Mouse (Mus musculus) embryonic facial prominence, embryonic 12.5 days (tissue): ENCODE measurements around the gene Mga. TPM values are rescaled to one million over a fixed set of nuclear protein-coding genes. Genes with fewer than 3 reads are reported as not detected.

ENCODE experiments used
- ATAC-seq: fragments of 200-750 bp; cut with Nextera tagmentation; 2 replicates; pipeline ENCODE4 v1.8.0; 2017; ENCODE audit not compliant: insufficient number of reproducible peaks, insufficient read depth, low FRiP score, low TSS enrichment
- H3K27ac ChIP-seq: fragments of 300-500 bp; sonication (generic); 2 replicates; pipeline ENCODE4 v1.5.1; 2016; ENCODE audit warnings: mild to moderate bottlenecking
- H3K27me3 ChIP-seq: fragments of 300-500 bp; sonication (generic); 2 replicates; pipeline ENCODE4 v1.6.1; 2016; ENCODE audit warnings: mild to moderate bottlenecking, moderate library complexity
- H3K36me3 ChIP-seq: fragments of 300-500 bp; sonication (generic); 2 replicates; pipeline ENCODE4 v1.6.1; 2016; ENCODE audit warnings: mild to moderate bottlenecking
- H3K4me1 ChIP-seq: fragments of 300-500 bp; sonication (generic); 2 replicates; pipeline ENCODE4 v1.6.1; 2016
- H3K4me2 ChIP-seq: fragments of 300-500 bp; sonication (generic); replicated peaks from 2 replicates; pipeline ENCODE4 v1.6.1; 2016; ENCODE audit warnings: mild to moderate bottlenecking, moderate library complexity
- H3K4me3 ChIP-seq: fragments of 300-500 bp; sonication (generic); 2 replicates; pipeline ENCODE4 v1.5.1; 2016; ENCODE audit warnings: mild to moderate bottlenecking
- H3K9ac ChIP-seq: fragments of 300-500 bp; sonication (generic); 2 replicates; pipeline ENCODE4 v1.6.1; 2016; ENCODE audit warnings: mild to moderate bottlenecking, moderate library complexity
- H3K9me3 ChIP-seq: fragments of 300-500 bp; sonication (generic); 2 replicates; pipeline ENCODE4 v1.6.1; 2016; ENCODE audit warnings: mild to moderate bottlenecking, moderate library complexity
- WGBS: fragments of 180-500 bp; shearing (Covaris S2); methylation state at CpG from one replicate; pipeline ENCODE4 v1.1.7; 2016; 5-methylcytosine and 5-hydroxymethylcytosine counted together
- polyA plus RNA-seq: library from polyadenylated mRNA; unstranded; fragments of >200 nt; fragmentation: Nextera tagmentation; extraction: Ambion mirVana; gene quantifications from 2 replicates; pipeline ENCODE4 v1.2.1, GENCODE M21; 2016

The Mga gene
- polyA plus RNA-seq, 1 experiment from 2014 or later: 40.5 TPM

DNA sequence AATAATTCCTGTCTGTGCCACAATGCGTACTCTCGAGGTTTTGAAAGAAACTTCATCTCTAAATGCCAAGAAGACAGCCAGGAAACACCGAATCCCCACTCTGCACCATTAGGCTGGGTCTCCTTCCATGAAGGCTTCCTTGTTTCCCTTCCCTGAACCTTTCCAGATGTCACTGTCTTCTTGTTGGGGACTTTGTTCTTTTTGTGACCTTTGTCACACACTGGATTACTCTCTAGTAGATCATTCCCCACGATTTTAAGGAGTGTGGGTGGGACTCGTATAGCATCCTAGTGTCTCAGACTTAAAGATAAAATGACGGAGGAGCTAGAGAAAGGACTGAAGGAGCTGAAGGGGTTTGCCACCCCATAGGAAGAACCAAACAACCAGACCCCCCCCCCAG, 93.9 kb downstream of the Mga start:
- H3K4me1 ChIP-seq: peaks cover 11% of the 10 kb centered on the region
- no peaks in the 10 kb centered on the region for H3K36me3 ChIP-seq
- no peak overlapping the region for H3K27ac ChIP-seq
- H3K4me2 ChIP-seq: no peak overlapping the region
- no peaks in the 10 kb centered on the region for H3K9me3 ChIP-seq
- no peaks in the 10 kb centered on the region for H3K27me3 ChIP-seq
- 73% methylated on average over 6 of the region's 6 CpGs for WGBS
- no peak overlapping the region for H3K9ac ChIP-seq
- no peak for ATAC-seq
- H3K4me3 ChIP-seq: no peak overlapping the region

GRCm38 (mm10) chr2:119992349-119992748, 95.3 kb downstream of the Mga start:
- WGBS: 66% methylated on average over 2 of the region's 2 CpGs
- no peak for ATAC-seq

GRCm38 (mm10) chr2:119993515-119993914, 96.5 kb downstream of the Mga start:
- ATAC-seq: no peak
- no peaks in the 10 kb centered on the region for H3K27me3 ChIP-seq
- 51% methylated on average over 2 of the region's 2 CpGs for WGBS
- no peaks in the 10 kb centered on the region for H3K36me3 ChIP-seq
- peaks cover 26% of the 10 kb centered on the region for H3K4me1 ChIP-seq
- H3K9me3 ChIP-seq: no peaks in the 10 kb centered on the region
- no peak overlapping the region for H3K9ac ChIP-seq
- no peak overlapping the region for H3K4me3 ChIP-seq
- no peak overlapping the region for H3K4me2 ChIP-seq
- H3K27ac ChIP-seq: no peak overlapping the region

More at GRCm38 (mm10) chr2:119992349-119992748, 95.3 kb downstream of the Mga start:
- Histone ChIP-seq H3K27me3 (no peaks in the 10 kb centered on the region), H3K9me3 (no peaks in the 10 kb centered on the region), H3K4me1 (peaks cover 25% of the 10 kb centered on the region), H3K4me3 (no peak overlapping the region), H3K36me3 (no peaks in the 10 kb centered on the region), H3K4me2 (no peak overlapping the region), H3K27ac (no peak overlapping the region), H3K9ac (no peak overlapping the region)

DNA sequence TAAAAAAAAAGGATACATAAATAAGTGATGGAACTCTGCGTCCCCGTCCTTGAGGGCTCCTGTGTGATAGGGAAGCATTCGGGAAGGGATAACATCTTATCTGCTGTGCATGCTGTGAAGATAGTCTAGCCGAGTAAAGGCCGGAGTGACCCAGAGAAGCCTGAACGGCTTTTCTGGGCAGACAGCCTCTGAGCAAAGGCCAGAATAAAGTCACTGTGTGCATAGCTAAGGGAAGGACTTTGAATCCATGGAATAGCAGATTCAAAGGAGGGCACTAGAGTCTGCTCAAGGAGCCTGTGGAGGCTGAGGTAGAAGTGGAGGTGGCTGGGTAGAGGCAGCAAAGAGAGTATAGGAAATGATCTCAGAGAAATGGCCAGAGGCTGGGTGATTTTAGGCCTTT, 97.8 kb downstream of the Mga start:
- no peaks in the 10 kb centered on the region for H3K27me3 ChIP-seq
- H3K9me3 ChIP-seq: no peaks in the 10 kb centered on the region
- H3K36me3 ChIP-seq: 0 out of 2 replicates have a peak, but pooled peaks cover 2% of the 10 kb centered on the region
- peaks cover 26% of the 10 kb centered on the region for H3K4me1 ChIP-seq
- no peak overlapping the region for H3K4me2 ChIP-seq
- 88% methylated on average over 6 of the region's 6 CpGs for WGBS
- peak overlapping the region; percentile 94 for H3K27ac ChIP-seq
- no peak overlapping the region for H3K9ac ChIP-seq
- H3K4me3 ChIP-seq: no peak overlapping the region
- ATAC-seq: no peak

GRCm38 (mm10) chr2:119995391-119996281, 98.6 kb downstream of the Mga start:
- Histone ChIP-seq H3K36me3 (peaks cover 4% of the 10 kb centered on the region; the same call in 1 of the 2 replicates), H3K4me2 (no peak overlapping the region), H3K4me1 (peaks cover 26% of the 10 kb centered on the region), H3K4me3 (no peak overlapping the region), H3K27me3 (no peaks in the 10 kb centered on the region), H3K9ac (no peak overlapping the region), H3K9me3 (no peaks in the 10 kb centered on the region), H3K27ac (peak overlapping the region; percentile 94)
- 38% methylated on average over 9 of the region's 9 CpGs for WGBS
- ATAC-seq: peak; percentile 74

DNA sequence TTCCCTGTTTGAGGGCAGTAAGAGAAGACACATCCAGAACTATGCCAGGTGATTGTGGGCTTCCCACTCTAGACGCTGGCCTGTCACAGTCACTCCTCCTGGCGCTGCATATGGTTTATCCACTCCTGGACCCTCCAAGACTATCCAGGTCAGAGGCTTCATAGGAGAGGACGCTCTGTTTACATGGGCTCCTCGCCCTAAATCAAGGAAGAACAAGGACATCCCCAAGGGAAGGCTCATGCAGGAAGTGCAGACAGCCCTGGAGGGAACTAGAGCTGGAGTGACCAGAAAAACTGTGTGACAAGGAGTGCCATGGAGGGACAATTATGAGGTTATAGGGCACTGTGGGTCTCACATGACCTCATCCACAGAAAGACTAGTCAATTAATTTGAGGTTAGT, 100.3 kb downstream of the Mga start:
- WGBS: 79% methylated on average over 4 of the region's 4 CpGs
- H3K9ac ChIP-seq: no peak overlapping the region
- no peak overlapping the region for H3K4me3 ChIP-seq
- H3K4me2 ChIP-seq: no peak overlapping the region
- peaks cover 36% of the 10 kb centered on the region for H3K4me1 ChIP-seq
- peak overlapping the region; percentile 94 for H3K27ac ChIP-seq
- no peaks in the 10 kb centered on the region for H3K9me3 ChIP-seq
- no peak for ATAC-seq
- H3K36me3 ChIP-seq: peaks cover 10% of the 10 kb centered on the region; the same call in 1 of the 2 replicates
- no peaks in the 10 kb centered on the region for H3K27me3 ChIP-seq

GRCm38 (mm10) chr2:119999731-120000130, 102.7 kb downstream of the Mga start:
- Histone ChIP-seq H3K36me3 (peaks cover 10% of the 10 kb centered on the region; the same call in 1 of the 2 replicates), H3K27me3 (no peaks in the 10 kb centered on the region), H3K9me3 (no peaks in the 10 kb centered on the region), H3K4me2 (no peak overlapping the region), H3K9ac (no peak overlapping the region), H3K4me3 (no peak overlapping the region), H3K27ac (no peak overlapping the region), H3K4me1 (peaks cover 35% of the 10 kb centered on the region)
- ATAC-seq: no peak
- 89% methylated on average over 2 of the region's 2 CpGs for WGBS

- Histone ChIP-seq H3K9me3 (no peaks in the 10 kb centered on the region), H3K36me3 (peaks cover 10% of the 10 kb centered on the region; the same call in 1 of the 2 replicates), H3K9ac (no peak overlapping the region), H3K27ac (peak overlapping the region; percentile 43; the same call in 1 of the 2 replicates), H3K27me3 (no peaks in the 10 kb centered on the region), H3K4me3 (no peak overlapping the region), H3K4me1 (peaks cover 25% of the 10 kb centered on the region), H3K4me2 (no peak overlapping the region)
- WGBS: 56% methylated on average over 3 of the region's 3 CpGs
- peak; percentile 60; the same call in 1 of the 2 replicates for ATAC-seq
These were observed 104.0 kb downstream of the Mga start for GRCm38 (mm10) chr2:120000882-120001584.

DNA sequence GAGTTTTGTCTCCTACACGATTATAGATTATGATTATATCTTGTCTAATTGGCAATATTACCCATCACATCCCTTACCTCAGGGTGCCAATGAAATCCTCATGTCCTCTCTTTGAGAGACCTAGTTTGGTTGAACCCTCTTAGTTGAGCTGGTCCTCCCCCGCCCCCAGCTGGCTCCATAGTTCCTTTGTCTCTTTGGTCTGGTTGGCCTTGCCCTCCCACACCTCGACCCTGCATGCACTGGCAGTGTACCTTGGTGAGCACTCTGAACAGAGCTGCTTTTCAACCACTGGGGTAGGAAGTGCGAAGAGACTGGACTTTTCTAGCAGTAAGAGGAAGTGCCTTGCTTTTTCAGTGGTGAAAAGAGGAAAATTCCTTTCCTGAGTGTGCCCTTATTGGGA, 104.9 kb downstream of the Mga start:
- ATAC-seq: no peak
- WGBS: 68% methylated on average over 4 of the region's 4 CpGs
- H3K4me1 ChIP-seq: peaks cover 15% of the 10 kb centered on the region

GRCm38 (mm10) chr2:120003970-120004369, 106.9 kb downstream of the Mga start:
- Histone ChIP-seq H3K9ac (no peak overlapping the region), H3K27ac (no peak overlapping the region)

More for the DNA sequence above, 104.9 kb downstream of the Mga start:
- H3K4me3 ChIP-seq: no peak overlapping the region
- H3K27ac ChIP-seq: no peak overlapping the region
- H3K4me2 ChIP-seq: no peak overlapping the region
- H3K9ac ChIP-seq: no peak overlapping the region
- H3K36me3 ChIP-seq: peaks cover 10% of the 10 kb centered on the region; the same call in 1 of the 2 replicates
- H3K9me3 ChIP-seq: no peaks in the 10 kb centered on the region
- H3K27me3 ChIP-seq: no peaks in the 10 kb centered on the region

DNA sequence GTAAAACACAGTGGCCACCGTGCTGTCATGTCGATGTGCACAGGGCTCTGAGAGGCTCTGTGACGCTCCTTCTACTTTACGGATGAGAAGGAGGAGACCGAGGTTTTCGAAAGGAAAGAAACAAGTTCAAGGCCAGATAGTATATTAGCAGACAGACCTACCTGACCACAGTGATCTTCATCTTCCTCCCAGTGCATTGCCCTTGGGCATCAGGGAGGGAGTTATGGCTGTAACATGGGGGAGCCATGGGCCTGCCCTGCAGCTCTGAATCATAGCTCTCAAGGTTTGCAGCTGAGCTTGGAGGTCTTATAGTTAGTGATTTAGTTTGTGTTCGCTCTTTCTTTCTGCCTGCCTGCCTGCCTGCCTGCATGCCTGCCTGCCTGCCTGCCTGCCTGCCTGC, 109.7 kb downstream of the Mga start:
- Histone ChIP-seq H3K9ac (no peak overlapping the region), H3K4me1 (no peaks in the 10 kb centered on the region), H3K4me2 (no peak overlapping the region), H3K4me3 (no peak overlapping the region), H3K27me3 (no peaks in the 10 kb centered on the region), H3K9me3 (no peaks in the 10 kb centered on the region), H3K27ac (no peak overlapping the region), H3K36me3 (0 out of 2 replicates have a peak, but pooled peaks cover 4% of the 10 kb centered on the region)
- 92% methylated on average over 7 of the region's 7 CpGs for WGBS
- ATAC-seq: no peak

More at GRCm38 (mm10) chr2:120003970-120004369, 106.9 kb downstream of the Mga start:
- no peaks in the 10 kb centered on the region for H3K27me3 ChIP-seq
- peaks cover 14% of the 10 kb centered on the region; the same call in 1 of the 2 replicates for H3K36me3 ChIP-seq
- no peaks in the 10 kb centered on the region for H3K9me3 ChIP-seq
- peaks cover 10% of the 10 kb centered on the region for H3K4me1 ChIP-seq
- no peak for ATAC-seq
- no peak overlapping the region for H3K4me3 ChIP-seq
- WGBS: 73% methylated on average over 2 of the region's 2 CpGs
- no peak overlapping the region for H3K4me2 ChIP-seq
